Mouse (Mus musculus): ENCODE measurements at regions not wholly inside any gene's neighbourhood (a gene's known extent, or its start where the extent isn't known, plus 50 kb on each side); places are given as distances from the start of the nearest gene placed in this dataset.
A peak's percentile ranks its signal among the peaks of the same experiment; 100 is the strongest.
"Not testable (repeated sequence)": the region's sequence is repeated elsewhere in the genome, so short reads cannot be mapped to it uniquely, and the experiment has no call there.

DNA sequence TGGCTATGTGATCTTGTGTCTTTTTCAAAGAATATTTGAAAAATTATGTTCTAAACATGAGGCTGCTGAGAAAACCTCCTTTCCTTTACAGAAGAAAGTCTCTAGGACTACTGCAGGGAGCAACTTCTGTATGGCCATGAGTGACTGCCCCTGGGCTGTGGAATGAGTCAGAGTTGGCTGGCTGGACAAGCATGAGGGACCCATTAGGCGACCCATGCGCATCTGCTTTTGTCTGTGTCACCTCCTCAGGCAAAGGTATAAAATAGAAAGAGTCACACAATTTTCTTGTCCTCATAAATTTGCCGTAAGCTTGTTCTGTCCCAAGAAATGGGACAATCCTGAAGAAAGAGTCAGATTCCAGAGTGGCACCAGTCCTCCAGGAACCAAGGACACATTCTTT is 220.1 kb upstream of the Irx1 start:
- DNase-seq (ENCODE audit: extremely low spot score, low spot score): no peak

DNA sequence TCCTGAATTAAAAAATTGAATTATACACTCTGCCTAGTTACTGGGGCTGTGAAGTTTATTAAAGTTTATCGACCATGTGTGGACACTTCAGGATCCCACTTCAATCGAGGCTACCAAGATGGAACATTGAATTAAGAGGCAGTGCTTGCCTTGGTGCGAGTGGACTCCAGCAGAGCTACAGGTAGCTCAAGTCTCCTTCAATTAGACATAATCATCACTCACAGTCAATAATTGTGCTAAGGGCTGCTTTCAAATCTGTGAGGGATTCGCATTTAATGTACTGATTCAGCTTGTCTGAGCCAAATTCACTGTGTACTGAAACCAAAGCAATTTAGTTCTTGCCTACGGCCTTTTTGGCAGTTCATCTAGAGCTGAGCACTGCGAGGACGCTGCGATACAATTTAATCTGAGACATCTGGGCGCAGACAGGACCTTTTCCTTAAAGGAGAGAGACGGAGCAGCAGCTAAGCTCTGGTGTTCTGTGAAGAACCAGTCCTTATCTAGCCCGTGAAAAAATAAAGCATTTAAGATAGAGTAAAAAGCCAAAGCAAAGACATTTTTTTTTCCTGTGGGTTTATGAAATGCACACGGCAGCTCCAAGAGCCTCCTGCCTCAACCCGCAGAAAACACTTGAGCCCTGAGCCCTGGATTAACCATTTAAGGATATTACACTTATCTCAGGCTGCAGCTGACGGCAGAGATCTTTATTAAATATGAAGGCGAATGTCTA is 220.8 kb upstream of the Irx1 start:
- no peak for DNase-seq (ENCODE audit: extremely low spot score, low spot score)

DNA sequence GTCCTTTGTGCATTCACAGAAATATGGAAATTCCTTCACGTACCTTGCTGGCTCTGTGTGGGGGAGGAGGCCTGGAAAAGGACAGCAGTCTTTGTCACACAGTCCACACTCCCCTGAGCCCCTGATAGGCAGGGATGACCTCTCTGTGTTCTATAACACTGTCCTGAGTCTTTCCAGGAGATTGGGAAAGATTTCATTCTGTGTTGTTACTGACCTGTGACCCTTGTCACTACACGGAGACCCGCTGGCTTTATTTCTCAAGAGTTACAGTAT is 221.3 kb upstream of the Irx1 start:
- DNase-seq (ENCODE audit: extremely low spot score, low spot score): no peak

DNA sequence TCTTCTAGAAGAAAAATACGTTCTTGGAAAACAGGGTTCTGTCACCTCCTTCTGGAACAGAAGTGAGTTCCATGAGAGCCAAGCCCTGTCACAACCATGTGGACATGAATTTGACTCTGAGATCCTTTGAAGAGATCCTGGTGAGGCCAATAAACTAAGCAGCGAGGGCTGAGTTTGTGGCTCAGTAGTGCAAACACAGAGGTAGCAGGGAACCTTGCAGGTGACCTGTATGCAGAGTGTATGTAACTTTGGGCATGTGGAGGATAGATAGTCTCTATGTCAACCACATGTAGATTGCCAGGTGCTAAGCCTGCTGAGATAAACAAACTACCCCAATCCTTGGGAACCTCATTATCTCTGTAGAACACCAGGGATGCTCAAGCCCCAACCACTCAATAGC is 232.4 kb upstream of the Irx1 start:
- DNase-seq (ENCODE audit: extremely low spot score, low spot score): no peak

DNA sequence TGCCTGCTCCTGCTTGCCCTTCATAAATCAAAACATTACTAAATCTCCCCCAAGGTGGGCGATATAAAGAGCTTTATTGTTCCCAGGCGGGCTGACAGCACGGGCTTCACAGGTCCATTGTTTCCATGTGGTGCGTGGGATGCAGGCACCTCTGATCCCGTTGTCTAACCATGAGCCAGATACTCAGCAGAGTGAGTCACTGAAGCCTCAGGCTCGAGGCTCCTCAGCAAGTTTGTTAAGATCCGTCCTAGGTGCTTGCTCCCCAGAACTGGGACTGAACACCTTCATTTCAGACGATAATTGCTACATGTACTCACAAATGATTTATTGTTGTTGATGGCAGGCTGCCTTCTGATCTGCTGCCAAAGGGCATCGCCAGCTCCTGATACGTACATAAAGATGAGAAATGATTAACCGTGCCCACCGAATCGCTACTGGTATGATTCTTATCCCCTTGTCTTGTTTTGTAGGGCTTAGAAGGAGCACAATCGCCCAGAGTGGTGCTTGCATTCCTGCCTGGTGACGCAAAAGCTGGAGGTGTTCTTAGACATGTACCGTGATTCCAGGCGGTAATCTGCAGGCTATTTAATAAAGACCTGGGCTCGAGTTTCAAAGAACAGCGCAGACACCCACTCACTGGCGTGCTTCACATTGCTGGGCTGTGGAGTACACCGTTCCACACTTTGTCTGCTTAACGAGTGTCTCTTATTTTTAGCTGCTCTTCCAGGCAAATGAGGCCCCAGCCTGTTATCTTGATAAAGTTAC is 235.0 kb upstream of the Irx1 start:
- DNase-seq (ENCODE audit: extremely low spot score, low spot score): no peak

DNA sequence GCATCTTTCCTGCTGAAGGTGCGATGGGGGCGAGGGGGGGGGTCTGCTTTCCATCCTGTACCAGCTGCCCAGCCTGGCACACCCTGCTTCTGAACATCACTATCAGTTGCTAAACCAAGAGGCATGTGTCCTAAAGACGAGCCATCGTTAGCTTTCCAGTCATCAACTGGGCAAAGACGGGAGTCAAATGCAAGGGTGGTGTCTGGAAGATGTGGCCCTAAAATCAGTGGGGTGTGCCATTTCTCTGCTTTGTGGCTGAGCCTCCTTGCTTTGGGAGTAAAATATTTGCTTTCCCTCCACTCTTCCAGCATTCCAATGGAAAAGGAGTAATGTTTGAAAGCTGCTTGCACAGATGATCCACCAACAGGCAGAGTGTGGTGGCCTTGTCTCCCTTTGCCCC is 246.0 kb upstream of the Irx1 start:
- no peak for DNase-seq (ENCODE audit: extremely low spot score, low spot score)

DNA sequence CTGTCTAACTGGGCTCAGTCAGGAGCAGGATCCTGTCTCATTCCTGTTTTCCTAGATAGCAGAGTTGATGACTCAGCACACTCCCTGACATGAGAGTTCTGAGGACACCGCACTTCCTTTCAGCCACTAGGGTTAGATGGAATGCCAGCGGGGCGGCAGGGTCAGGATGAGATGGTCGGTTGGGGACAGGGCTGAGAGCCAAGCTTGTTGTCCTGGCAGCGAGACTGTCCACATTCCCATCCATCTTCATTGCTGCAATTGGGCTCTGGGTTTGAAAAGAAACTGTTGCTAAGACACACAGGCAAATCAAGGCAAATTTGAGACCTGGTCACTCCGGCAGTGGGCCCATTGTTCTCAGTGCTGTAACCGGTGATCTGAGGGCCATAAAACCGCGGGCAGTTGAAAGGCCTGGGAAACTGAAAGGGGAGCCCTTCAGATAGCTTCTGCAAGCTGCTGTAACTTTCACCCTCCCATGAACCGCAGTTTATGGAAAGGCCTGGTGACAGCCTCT is 246.5 kb upstream of the Irx1 start:
- DNase-seq (ENCODE audit: extremely low spot score, low spot score): peak; percentile 66

DNA sequence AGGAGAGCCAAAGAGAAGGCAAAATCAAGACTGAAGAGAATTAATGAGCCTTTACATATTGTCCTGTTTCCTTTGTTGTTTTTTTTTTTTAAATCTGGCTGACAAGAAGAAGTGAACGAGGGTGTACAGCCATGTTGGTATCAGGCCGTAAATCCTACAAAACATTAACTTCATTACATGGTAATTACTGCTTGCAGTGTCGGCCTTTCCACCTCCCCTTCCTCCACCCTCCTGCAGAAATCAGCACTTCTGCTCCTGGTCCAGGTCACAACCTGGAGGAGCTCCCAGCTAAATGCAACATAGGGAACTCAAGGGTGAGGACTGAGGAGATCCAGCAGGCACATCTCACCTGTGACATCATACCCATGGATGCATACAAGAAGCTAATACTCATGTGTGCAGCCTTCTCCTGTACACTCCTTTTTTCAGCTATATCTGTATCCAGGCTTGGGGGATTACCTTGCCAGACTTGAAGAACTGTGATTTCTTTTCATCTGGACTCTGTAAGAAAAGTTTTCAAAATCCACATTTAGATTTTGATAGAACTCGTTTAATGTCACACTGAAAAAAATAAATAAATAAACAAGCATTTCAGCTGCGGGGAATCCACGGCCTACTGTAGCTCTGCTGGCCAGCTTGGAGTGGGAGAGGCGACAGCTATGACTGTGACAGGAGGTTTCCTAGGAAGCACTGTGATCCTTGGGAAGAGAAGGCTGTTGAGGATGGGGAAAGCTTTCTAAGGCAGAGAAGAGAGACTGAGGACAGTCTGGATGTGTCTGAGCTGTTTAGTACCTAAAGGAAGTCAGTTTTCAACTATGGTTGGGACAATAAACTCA is 247.2 kb upstream of the Irx1 start:
- peak; percentile 18 for DNase-seq (ENCODE audit: extremely low spot score, low spot score)

DNA sequence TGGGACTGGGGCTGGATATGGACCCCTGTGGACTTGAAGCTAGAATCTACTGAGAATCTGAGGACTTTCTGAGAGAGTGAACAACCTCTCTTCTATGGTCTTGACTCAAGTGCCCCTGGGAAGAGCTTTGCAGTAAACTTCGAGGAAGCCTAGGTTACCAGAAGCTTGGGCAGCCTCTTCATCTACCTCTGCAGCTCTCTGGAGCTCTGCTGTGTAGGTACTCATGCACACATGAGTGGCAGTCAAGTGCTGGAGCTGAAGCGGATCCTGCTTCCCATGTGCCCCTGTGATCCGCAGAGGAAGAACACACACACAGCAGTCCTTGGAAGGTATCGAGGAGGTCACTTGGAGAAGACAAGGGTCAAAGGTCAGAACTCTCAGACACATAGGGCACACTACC is 248.2 kb upstream of the Irx1 start:
- DNase-seq (ENCODE audit: extremely low spot score, low spot score): no peak

DNA sequence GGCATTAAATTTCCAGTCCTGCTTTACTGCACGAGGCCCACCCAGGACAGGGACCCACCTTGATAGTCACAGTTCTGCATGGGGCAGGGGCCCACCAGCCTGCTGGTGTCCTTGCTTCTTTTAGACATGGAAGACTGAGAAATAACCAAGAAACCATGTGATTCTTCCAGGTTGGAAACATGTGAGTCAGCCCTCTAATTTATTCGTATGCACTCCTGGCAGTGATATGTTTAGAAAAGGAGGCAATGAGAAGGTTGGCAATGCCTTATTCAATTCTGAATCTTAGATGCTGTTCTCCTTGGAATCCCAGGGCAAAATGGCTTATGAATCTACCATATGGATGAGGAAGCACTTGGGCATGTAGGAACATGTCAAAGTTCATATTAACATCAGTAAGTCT is 249.2 kb upstream of the Irx1 start:
- DNase-seq (ENCODE audit: extremely low spot score, low spot score): no peak

DNA sequence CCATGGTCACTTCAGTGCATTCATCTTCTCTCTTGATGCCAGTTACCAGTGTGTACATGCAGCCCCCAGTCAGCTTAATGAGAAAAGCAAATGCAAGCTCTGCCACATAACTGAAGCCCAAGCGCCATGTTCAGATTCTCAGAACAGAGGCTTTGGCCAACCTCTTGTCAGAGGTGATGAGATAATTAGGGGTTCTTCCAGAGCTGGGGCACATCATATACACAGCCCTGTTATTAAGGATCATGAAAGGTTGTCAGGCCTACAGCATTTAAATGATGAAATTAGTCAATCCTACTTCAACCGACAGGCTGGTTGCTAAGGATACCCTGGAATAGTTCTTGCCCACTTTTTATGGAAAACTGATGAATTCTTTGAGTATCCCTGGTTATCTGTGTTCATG is 255.8 kb upstream of the Irx1 start:
- no peak for DNase-seq (ENCODE audit: extremely low spot score, low spot score)

DNA sequence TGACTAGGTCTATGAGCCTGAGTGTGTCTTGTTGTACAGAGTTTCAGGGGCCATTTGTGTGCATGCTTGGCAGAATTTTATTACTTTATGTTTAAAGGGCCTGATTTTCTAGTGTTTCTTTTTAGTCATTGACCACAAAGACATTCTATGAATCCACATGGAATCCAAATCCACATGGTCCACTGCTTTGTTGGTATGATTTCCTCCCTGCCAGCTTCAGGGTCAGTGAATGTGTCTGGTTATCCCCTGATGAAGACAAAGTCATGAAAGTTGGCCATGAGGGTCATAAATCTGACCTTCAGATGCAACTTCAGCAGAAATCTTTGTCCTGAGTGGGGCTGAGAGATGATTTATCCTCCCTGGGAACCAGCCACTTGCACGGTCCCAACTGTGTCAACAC is 263.6 kb upstream of the Irx1 start:
- DNase-seq (ENCODE audit: extremely low spot score, low spot score): no peak

DNA sequence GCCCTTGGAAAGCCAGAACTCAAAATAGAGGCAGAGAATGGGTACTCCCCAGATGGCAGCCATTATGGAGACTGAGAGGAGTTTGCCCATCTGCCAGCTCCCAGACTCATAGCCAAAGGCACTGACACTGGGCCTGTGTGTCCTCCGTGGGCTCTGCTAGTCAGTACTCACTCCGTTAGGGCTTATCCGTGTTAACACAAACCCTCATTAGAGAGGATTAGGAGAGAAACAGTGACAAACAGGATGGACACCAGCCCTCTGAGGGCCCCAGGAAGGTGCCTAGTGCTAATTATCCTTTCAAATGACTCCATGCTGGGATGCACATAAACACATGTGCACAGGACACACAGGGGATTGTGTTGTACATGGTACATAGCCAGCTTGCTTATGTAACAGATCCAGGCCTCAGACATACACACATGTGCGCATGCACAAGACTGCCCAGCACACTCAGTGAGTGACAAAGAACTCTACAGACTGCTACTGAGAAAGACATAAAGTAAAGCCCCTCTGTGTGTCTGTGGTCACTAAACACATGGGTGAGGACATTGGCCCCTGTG is 267.6 kb upstream of the Irx1 start:
- no peak for DNase-seq (ENCODE audit: extremely low spot score, low spot score)

DNA sequence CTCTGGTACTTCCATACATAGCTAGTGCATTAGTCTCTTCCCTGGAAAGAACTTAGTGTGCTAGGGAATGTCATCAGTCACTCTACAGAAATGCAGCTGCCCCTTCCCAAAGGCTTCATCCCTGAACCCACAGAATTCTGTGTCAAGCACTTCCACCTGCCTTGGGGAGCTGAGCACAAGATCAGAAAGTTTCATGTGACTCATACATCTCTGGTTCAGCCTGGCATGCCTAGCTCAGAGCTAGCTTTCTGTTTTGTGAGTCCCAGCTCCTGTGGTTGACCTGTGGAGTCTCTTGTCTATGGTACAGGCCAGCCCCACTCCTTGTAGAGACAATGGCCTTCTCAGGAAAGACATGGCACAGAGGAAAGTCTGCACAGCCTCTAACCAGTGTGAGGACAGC is 268.6 kb upstream of the Irx1 start:
- DNase-seq (ENCODE audit: extremely low spot score, low spot score): no peak

DNA sequence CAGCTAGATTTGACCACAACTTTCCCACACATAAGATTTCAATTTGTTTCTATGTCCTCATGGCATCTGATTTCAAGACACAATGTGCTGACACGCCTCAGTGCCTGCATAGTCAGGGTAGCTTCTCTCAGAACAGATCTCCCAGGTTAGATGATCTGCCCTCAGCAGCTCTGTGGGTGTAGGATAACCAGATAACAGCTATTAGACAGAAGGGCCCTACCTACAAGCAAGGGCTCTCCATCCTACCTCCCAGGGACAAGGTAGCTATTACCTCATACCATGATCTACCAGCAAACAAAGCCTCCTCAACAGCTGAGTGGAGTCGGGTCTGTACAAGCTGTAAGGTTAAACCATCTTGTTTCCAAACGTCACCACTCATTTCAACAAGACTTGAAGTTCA is 278.4 kb upstream of the Irx1 start:
- no peak for DNase-seq (ENCODE audit: extremely low spot score, low spot score)

DNA sequence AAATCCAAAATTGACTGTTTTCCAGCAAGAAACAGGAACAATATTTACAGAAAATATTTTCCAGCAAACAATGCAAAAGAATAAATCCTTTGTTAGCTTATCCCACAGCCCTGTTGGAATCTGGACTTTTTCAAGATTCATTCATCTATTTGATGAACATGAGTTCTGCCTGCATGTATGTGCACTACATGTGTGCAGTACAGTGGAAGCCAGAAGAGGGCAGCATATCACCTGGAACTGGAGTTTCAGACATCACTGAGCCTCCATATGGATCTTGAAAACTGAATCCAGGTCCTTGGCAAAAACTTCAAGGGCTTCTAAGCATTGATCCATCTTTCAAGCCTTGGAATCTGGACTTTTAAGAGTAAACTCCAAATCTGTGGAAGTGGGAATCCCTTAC is 286.9 kb upstream of the Irx1 start:
- no peak for DNase-seq (ENCODE audit: extremely low spot score, low spot score)

DNA sequence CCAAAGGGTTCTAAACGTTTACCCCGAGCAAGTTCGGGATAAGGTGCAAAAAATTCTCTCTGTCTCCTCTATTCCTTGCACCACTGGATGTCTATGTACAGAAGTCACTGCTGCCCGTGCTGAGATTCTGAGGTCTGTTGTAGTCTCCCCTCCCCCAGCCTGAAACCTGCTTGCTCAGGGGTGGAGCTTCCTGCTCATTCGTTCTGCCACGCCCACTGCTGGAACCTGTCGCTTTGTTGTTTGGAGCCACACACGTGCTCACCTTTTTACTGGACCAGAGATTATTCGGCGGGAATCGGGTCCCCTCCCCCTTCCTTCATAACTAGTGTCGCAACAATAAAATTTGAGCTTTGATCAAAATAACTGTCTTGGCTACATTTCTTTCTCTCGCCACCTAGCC is 289.7 kb upstream of the Irx1 start:
- not testable (repeated sequence) for DNase-seq (ENCODE audit: extremely low spot score, low spot score)

DNA sequence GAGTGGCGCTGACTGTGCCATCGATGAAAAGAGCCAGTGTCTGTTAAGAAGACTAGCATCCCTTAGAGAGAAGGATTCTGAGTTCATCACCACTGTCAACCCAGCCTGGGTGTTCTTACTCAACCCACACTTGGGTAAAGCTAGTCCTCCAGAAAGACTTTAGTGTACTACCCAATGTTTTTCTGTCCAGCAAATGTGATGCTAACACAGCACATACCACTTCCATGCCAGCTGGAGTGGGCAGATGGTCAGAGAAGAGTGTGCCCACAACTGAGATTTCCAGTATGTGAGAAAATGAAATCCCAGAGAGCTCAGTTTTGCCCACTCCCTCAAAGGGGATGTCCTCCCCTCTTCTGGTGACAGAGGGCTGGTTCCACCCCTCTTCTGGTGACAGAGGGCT is 295.3 kb upstream of the Irx1 start:
- DNase-seq (ENCODE audit: extremely low spot score, low spot score): no peak

DNA sequence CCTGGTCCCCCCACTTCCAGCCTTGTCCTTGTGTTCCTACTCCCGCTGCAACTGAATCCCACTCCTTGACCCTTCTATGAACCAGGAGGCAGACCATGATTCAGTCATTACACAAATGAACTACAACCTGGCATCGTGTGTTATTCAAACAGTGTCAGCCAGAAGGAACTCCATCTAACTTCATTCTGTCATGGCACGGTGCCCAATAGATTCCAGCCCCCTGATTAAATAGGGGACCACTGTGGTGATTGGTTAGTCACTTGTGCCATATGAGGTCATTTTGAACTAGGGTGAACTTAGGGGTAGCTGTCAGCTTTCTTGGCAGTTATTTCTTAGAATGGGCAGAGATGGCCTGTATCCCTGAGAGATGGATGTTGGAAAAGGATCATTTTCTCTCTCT is 300.9 kb upstream of the Irx1 start:
- no peak for DNase-seq (ENCODE audit: extremely low spot score, low spot score)

DNA sequence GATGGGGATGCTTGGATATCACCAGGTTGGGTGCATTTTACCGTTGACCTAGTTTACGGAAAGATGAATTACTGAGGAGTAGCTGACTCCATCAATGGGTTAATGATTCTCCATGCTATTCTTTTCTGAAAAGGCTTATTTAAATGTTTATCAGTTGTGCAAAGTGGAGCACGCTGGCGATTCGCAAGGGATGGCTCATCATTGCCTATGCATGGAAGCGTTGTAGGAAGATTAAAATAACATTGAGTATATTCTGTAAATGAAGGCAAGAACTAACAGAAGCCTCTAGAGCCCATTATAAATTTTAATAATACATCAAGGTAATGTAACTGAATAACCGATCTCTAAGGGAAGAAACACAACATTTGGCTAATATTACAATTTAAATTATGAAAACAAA is 301.6 kb upstream of the Irx1 start:
- DNase-seq (ENCODE audit: extremely low spot score, low spot score): no peak

DNA sequence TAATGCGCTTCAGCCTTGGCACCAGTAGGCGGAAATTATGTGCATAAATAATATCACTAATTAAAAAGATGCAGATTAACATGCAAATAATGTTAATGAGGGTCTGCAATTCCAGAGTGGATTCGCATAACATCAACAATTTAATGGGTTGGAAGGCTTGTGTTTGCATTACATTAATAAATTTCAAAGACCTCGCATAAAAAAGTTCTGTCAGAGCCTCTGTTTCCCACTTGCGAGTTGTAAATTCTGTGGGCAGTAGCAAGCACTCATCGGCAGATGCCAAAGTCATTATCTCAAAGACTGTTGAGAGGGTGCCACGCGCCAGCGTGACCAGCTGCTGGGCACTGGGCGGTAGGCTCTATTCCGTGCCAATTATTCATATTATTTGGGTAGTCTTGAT is 302.1 kb upstream of the Irx1 start:
- DNase-seq (ENCODE audit: extremely low spot score, low spot score): no peak

DNA sequence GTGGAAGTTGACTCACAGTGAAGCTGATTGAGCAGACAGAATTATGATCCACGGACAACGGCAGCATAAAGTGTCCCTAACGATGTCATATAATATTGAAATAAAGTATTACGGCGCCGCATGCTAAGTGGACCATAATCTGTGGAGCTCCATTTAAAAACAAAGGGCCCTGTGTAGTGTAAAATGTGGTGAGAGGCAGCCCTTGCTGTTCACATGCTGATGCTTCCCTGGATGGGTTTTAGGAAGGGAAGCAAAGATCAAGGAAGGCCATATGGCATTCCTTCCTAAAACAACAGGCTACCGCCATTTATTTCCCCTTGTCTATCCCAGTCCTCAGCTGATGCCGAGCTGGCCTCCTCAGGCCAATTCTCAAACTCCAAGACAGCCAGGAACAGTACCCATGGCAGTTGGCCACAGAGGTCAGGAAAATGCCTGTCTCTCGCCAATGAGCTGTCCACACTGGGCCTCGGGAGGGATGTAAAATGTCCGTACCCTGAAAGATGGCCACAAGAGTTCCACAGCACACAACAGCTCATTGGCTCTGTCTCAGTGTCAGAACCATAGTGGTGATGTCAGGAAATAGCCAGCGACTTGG is 302.7 kb upstream of the Irx1 start:
- no peak for DNase-seq (ENCODE audit: extremely low spot score, low spot score)
